Mouse (Mus musculus) WW6 (cell line): ENCODE results near the gene Olfm3.

Experiments
- DNase-seq: peaks from one replicate; pipeline ENCODE4 v3.0.0-alpha.2; 2013; ENCODE audit warnings: low read depth, low spot score

Gene Olfm3

DNA sequence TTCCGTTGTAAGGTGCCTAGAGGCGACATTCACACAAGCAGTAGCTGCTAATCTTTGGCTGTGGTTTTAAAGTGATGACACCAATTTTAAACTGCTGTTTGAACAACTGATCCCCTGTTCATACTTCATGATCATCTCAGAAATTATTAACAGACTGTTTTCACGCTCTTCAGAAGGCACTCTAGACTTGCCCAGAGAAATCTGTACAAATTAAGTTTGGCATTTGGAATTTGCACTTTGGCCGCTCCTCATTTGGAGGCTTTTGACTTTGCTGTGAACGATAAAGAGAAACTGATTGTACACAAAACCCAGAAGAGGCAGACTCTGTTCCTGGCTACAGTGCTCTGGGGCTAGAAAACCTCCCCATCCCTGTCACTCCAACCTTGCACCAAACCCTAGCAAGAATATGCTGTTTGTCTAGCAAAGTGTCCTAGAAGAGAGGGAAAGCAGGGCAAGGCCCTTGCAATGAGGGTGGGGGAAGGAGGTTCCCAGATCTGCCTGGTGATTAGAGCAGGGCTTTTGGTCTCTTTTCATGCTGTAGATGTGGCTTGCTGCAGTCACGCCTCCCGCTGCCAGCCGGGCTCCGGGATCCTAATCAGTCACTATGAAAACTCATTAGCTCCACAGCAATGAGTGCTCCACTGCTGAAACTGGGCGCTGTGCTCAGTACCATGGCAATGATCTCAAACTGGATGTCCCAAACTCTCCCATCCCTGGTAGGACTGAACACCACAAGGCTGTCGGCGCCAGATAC lies 176.7 kb downstream of the Olfm3 start:
- DNase-seq, result no peak

DNA sequence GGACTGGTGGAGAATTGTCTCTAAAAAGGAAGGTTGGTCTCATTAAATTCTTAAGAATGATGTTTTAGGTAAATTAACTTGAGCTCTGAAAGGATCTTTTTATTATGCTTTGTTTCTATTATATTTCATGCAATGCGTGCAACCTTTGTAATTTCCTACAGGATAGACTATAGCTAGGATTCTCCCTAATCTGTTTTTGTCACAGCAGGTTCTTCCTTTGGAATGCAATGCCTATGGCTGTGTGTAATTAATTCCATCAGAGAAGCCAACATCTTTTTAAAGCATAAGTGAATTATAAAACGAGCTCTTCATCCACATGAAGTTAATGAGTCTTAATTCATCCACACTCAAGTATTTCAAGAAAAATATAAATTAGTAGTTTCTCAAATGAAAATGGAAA lies 177.5 kb downstream of the Olfm3 start:
- DNase-seq, result no peak

DNA sequence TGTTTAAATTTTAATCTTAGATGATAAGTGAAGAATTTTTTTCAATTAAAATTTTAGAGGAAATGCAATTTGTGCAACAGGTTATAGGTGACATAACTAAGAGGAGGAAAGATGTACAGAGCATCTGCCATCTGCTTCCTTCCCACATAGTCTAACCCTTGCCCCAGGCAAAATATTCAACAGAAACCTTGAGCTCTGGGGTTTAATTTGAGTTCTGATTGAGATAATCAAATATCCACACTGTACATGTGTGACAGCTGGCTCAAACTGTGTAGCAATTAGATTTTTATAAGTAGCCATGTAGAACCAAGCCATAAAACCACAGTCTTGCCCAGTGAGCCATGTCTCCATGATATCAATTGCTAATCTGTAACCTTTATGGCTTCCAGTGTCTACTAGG lies 179.1 kb downstream of the Olfm3 start:
- no peak for DNase-seq

GRCm38 (mm10) chr3:115088281-115088680 lies 184.4 kb downstream of the Olfm3 start:
- no peak for DNase-seq

DNA sequence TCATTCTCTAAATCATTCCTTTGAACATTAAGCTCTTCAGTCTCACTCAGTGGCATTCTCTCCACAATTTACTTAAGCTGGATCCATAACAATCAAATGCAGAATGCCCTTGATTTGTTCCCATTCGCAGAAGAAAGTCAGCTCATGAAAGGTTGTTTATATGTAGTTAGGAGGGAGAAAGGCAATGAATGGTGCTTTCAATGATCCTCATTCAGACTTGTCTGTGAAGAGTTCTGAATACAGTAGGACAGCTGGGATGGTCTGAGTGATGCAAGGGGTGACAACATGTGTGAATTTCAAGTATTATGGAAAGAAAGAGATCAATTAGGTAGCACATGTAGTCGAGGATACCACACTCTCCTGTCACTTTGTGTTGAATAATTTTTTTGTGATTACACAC lies 186.8 kb downstream of the Olfm3 start:
- DNase-seq, result no peak

DNA sequence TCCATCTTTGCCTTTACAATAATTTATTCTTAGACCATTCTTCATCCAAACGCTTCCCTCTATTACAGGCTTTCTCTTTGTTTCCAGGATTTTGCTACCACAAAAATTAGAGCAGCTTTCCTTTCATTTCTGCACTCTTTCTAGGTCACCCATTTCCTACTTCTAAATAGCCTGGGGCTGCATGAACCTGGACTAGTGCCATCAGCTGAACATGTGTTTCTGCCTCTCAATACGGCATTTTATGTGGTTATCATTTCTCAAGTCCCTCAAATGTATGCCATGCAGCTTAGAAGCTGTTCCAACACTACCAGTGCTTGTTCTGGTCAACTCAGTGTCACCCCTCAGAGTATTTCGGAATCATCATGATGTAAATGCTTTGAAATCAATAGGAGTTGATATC lies 191.6 kb downstream of the Olfm3 start:
- no peak for DNase-seq

DNA sequence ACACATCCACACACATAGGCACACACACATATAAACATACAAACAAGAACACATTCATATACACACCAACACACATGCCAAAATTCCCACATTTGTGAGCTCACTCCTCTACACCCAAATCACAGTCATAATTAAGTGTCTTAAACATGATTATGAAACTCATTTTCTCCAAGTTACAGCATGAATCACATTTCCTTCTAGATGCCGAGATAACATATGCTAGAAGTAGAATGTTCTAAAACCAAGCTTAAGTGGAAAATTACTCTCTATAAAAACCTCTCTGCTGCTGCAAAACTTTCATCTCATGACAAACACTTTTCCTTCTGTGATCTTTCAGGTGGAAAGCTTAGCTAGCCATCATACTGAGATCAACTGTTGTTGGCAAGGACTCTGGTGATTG lies 195.7 kb downstream of the Olfm3 start:
- no peak for DNase-seq

- no peak for DNase-seq
Measured at GRCm38 (mm10) chr3:115104155-115104801, 200.4 kb downstream of the Olfm3 start.

- no peak for DNase-seq
Measured at GRCm38 (mm10) chr3:115104802-115105493, 201.1 kb downstream of the Olfm3 start.

- no peak for DNase-seq
Measured at GRCm38 (mm10) chr3:115145722-115146121, 241.8 kb downstream of the Olfm3 start.

GRCm38 (mm10) chr3:115146244-115146643 lies 242.4 kb downstream of the Olfm3 start:
- DNase-seq, result no peak

DNA sequence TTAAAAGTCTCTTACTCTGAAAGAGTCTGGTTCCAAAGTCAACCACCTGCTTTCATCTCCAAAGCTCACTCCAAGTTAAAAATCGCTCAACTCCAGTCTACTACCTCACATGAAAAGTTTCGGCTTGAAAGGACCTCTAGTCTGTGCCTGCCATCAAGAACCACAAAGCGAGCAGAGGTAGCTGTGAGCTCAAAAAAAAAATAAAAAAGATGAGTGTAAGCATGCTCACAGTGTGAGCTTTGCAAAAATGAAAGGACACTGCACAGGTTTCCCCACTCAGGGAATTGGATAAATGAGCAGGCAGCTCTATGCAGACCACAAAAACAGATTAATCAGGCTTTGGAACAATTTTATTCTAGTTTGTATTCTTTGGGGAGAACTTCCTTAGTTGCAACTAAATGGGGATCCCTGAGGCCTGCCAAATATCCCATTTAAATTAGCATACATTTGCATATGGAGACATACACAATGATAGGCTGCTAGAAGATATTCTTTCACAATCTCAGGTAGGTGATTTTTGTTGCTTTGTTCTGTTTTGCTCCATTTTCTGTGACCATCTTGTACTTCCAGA lies 255.1 kb downstream of the Olfm3 start:
- DNase-seq, result no peak

GRCm38 (mm10) chr3:115174625-115175024 lies 270.7 kb downstream of the Olfm3 start:
- DNase-seq, result no peak
